Mouse (Mus musculus) naive thymus-derived CD4-positive, alpha-beta T cell, adult 5 months (primary cell): ENCODE data around the gene Mylk2. TPM values are rescaled to one million over a fixed set of nuclear protein-coding genes. Genes with fewer than 3 reads are reported as not detected.

Source experiments
- polyA plus RNA-seq: library from polyadenylated mRNA; unstranded; fragments of 100-300 nt; shearing (Covaris generic); gene quantifications from one replicate; pipeline ENCODE4 v1.2.1, GENCODE M21; 2017

The Mylk2 gene
- not detected for polyA plus RNA-seq

DNA sequence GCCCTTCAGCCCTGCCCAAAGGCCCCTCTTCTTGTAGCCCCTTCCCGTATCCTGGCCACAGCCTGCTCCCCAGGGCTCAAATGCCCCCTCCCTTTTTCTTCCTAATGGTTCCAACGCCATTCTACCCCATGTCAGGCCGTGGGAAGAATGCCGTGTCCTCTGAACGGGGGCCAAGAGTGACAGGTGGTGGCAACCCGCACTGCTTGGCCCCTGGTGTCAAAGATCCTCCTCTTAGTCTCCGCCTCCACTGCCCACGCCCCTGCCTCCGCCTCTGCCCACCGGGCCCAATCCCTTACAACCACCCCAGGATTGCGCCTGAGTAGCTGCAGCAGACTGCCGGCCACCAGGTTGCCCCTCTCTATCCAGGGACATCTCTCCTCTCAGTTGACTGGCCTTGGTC is at the start of gene Mylk2:
Mylk2 (plus strand) TSS at position 322 of the 400 bp plus-strand sequence.

DNA sequence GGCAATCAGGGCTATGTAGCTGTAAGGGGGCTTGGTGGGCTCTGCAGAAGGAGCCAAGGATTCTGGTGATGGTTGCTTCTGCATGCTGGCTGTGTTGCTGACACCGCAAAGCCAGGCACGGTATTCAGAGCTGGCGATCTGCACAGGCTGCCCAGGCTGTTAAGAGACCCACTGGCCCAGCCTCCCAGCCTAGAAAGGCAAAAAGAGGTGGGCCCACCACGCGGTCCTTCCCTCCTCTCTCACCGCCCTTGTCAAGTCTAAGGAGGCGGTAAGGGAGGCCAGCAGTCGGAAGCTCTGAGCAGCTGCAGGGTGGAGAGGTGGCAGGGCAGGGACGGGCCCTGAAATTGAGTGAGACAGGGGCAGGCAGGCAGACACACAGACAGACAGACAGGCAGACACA is 21.9 kb downstream of the Mylk2 start, which contains the start of gene Foxs1:
Foxs1 (minus strand) TSS at position 161 of the 400 bp plus-strand sequence.

DNA sequence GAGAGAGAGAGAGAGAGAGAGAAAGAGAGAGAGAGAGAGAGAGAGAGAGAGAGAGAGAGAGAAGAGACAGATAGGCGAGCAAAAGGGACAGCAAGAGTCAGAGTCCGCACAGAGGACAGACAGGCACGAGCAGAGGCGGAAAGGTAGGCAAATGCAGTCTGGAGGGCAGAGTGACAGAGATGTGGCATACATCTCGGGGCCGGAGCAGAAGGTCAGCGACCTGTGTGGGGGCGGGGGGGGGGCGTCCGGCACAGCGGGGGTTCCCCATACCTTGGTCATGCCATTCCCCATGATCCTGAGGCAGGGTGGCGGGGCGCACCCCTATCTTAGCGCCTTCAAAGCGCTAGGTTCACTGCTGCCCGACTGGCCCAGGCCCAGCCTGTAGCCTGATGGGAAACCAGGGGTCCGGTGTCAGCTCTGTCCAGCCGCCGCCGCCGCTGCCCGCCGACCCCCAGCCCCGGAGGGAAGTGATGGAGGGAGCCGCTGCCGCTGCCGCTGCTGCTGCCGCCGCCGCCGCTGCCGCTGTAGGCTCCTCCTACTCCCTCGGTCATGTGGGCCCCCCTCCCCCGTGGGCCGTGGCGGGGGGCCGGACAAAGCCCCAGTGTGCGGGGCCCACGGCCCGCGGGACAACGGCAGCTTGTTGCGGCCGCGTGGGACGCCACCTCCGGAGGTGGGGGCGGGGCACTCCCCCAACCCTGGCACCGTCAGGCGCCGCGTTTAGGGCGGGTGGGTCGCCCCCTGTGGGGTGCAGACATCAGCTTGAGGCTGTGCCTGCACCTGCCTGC is 40.1 kb downstream of the Mylk2 start, which contains the start of gene Dusp15:
Dusp15 (minus strand) TSS at position 634 of the 785 bp plus-strand sequence.

DNA sequence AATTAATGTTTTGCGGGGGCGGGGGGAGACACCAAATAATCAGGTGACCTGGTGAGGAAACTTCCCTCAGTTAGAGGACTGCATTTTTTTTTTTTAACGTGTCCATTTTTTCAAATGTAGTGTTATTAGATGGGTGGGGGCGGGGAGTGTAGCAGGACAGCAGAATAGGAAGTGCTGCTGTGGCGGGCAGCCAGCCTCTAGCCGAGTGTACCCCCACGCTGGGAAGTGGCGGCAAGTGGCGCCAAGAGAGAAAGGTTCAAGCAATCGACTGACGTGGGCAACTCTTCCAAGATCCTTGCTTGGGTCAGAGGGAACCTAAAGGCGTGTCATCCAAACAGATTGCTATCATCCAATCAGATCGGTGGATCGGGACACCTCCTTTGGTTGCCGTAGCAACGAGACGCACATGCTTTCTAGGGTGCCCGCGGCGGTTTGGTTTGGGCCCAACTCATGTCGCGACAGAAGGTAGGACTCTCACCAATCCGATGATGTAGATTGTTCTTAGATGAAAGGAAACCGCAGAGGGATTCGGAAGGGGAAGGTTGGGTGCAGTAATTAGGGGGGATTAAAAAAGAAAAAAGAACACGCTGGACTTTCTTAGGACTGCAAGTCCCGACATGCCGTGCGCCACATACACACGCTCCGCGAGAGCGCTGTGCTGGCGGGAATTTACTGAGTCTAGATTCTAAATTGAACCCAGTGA is 51.1 kb downstream of the Mylk2 start, which contains the start of gene Ttll9:
Ttll9 (plus strand) TSS at position 395 of the 703 bp plus-strand sequence.

Other genes starting within 250 kb of the Mylk2 start
- gene H13, start 241.9 kb upstream of the Mylk2 start, polyA plus RNA-seq, result 176 TPM
- 5.4 TPM for gene Mcts2, start 224.3 kb upstream of the Mylk2 start, polyA plus RNA-seq
- gene Id1, start 175.1 kb upstream of the Mylk2 start, polyA plus RNA-seq, result not detected
- gene Cox4i2, start 157.2 kb upstream of the Mylk2 start, polyA plus RNA-seq, result not detected
- gene Bcl2l1, start 79.6 kb upstream of the Mylk2 start, polyA plus RNA-seq, result 12.0 TPM
- gene Tpx2, start 63.4 kb upstream of the Mylk2 start, polyA plus RNA-seq, result 0.85 TPM
- not detected for gene Foxs1, start 21.9 kb downstream of the Mylk2 start, polyA plus RNA-seq
- not detected for gene Dusp15, start 40.3 kb downstream of the Mylk2 start, polyA plus RNA-seq
- gene Ttll9, start 51.1 kb downstream of the Mylk2 start, polyA plus RNA-seq, result not detected
- 90.4 TPM for gene Pdrg1, start 104.1 kb downstream of the Mylk2 start, polyA plus RNA-seq
- not detected for gene Xkr7, start 120.5 kb downstream of the Mylk2 start, polyA plus RNA-seq
- not detected for gene Ccm2l, start 154.6 kb downstream of the Mylk2 start, polyA plus RNA-seq
- not detected for gene Hck, start 197.1 kb downstream of the Mylk2 start, polyA plus RNA-seq
- gene Tm9sf4, start 250.0 kb downstream of the Mylk2 start, polyA plus RNA-seq, result 40.2 TPM